Mouse (Mus musculus) splenic B cell, adult 2 months (primary cell): ENCODE data around the gene Dusp3.

ENCODE experiments used
- DNase-seq: peaks from one replicate; pipeline ENCODE4 v3.0.0-alpha.2; 2011; ENCODE audit warnings: low read depth, low spot score
- H3K27me3 ChIP-seq: 2 replicates; pipeline ENCODE4 v1.6.1; 2012; ENCODE audit warnings: mild to moderate bottlenecking, low read length, moderate library complexity, mixed read lengths; ENCODE audit not compliant: control insufficient read depth, poor library complexity, insufficient read depth, severe bottlenecking
- H3K36me3 ChIP-seq: 2 replicates; pipeline ENCODE4 v1.6.1; 2012; ENCODE audit warnings: mild to moderate bottlenecking, low read length, moderate library complexity, mixed read lengths; ENCODE audit not compliant: control insufficient read depth, poor library complexity, insufficient read depth, severe bottlenecking

Gene Dusp3

GRCm38 (mm10) chr11:102024084-102024758 lies 37.4 kb upstream of the Dusp3 start:
- DNase-seq: no peak
- H3K36me3 ChIP-seq: no peaks in the 10 kb centered on the region; the same call in 1 of the 2 replicates
- no peaks in the 10 kb centered on the region; the same call in 1 of the 2 replicates for H3K27me3 ChIP-seq

- no peak for DNase-seq
- H3K36me3 ChIP-seq: no peaks in the 10 kb centered on the region; the same call in 1 of the 2 replicates
Measured at GRCm38 (mm10) chr11:102023406-102023805, 36.6 kb upstream of the Dusp3 start.

GRCm38 (mm10) chr11:102021196-102021595 lies 34.4 kb upstream of the Dusp3 start:
- DNase-seq: no peak
- H3K36me3 ChIP-seq: no peaks in the 10 kb centered on the region; the same call in 1 of the 2 replicates
- no peaks in the 10 kb centered on the region; the same call in 1 of the 2 replicates for H3K27me3 ChIP-seq

More at GRCm38 (mm10) chr11:102023406-102023805, 36.6 kb upstream of the Dusp3 start:
- H3K27me3 ChIP-seq: no peaks in the 10 kb centered on the region; the same call in 1 of the 2 replicates

GRCm38 (mm10) chr11:102019736-102020135 lies 32.9 kb upstream of the Dusp3 start:
- Histone ChIP-seq H3K36me3 (no peaks in the 10 kb centered on the region; the same call in 1 of the 2 replicates), H3K27me3 (no peaks in the 10 kb centered on the region; the same call in 1 of the 2 replicates)
- no peak for DNase-seq

GRCm38 (mm10) chr11:102016136-102016535 lies 29.3 kb upstream of the Dusp3 start:
- Histone ChIP-seq H3K36me3 (no peaks in the 10 kb centered on the region), H3K27me3 (no peaks in the 10 kb centered on the region)
- DNase-seq: no peak

- Histone ChIP-seq H3K27me3 (no peaks in the 10 kb centered on the region), H3K36me3 (no peaks in the 10 kb centered on the region)
- DNase-seq: peak; percentile 26
Measured at GRCm38 (mm10) chr11:102015472-102015871, 28.7 kb upstream of the Dusp3 start.

- no peaks in the 10 kb centered on the region for H3K36me3 ChIP-seq
- no peaks in the 10 kb centered on the region for H3K27me3 ChIP-seq
- no peak for DNase-seq
Measured at GRCm38 (mm10) chr11:102013201-102013600, 26.4 kb upstream of the Dusp3 start.

- no peak for DNase-seq
- Histone ChIP-seq H3K36me3 (no peaks in the 10 kb centered on the region), H3K27me3 (no peaks in the 10 kb centered on the region)
Measured at GRCm38 (mm10) chr11:102011510-102011909, 24.7 kb upstream of the Dusp3 start.

GRCm38 (mm10) chr11:102010140-102010539 lies 23.3 kb upstream of the Dusp3 start:
- no peaks in the 10 kb centered on the region for H3K27me3 ChIP-seq
- no peaks in the 10 kb centered on the region for H3K36me3 ChIP-seq
- DNase-seq: no peak

GRCm38 (mm10) chr11:102008954-102009637 lies 22.3 kb upstream of the Dusp3 start:
- DNase-seq: peak; percentile 14
- Histone ChIP-seq H3K36me3 (no peaks in the 10 kb centered on the region), H3K27me3 (no peaks in the 10 kb centered on the region)

GRCm38 (mm10) chr11:102008372-102008771 lies 21.6 kb upstream of the Dusp3 start:
- DNase-seq: no peak
- no peaks in the 10 kb centered on the region for H3K27me3 ChIP-seq
- H3K36me3 ChIP-seq: no peaks in the 10 kb centered on the region

- DNase-seq: no peak
- Histone ChIP-seq H3K36me3 (no peaks in the 10 kb centered on the region), H3K27me3 (no peaks in the 10 kb centered on the region)
Measured at GRCm38 (mm10) chr11:102006688-102007087, 19.9 kb upstream of the Dusp3 start.

- DNase-seq: no peak
- Histone ChIP-seq H3K27me3 (no peaks in the 10 kb centered on the region), H3K36me3 (no peaks in the 10 kb centered on the region)
Measured at GRCm38 (mm10) chr11:102006271-102006670, 19.5 kb upstream of the Dusp3 start.

GRCm38 (mm10) chr11:102004251-102004650 lies 17.4 kb upstream of the Dusp3 start:
- DNase-seq: no peak
- no peaks in the 10 kb centered on the region for H3K27me3 ChIP-seq
- no peaks in the 10 kb centered on the region for H3K36me3 ChIP-seq

- no peaks in the 10 kb centered on the region for H3K36me3 ChIP-seq
- no peak for DNase-seq
- H3K27me3 ChIP-seq: no peaks in the 10 kb centered on the region
Measured at GRCm38 (mm10) chr11:101999466-101999865, 12.7 kb upstream of the Dusp3 start.
